Mouse (Mus musculus) kidney, adult 2 months (tissue): ENCODE measurements around the gene Fxyd2. TPM values are rescaled to one million over a fixed set of nuclear protein-coding genes. Genes with fewer than 3 reads are reported as not detected.
A peak's percentile ranks its signal among the peaks of the same experiment; 100 is the strongest.

Experiments
- DNase-seq: peaks from one replicate; pipeline ENCODE4 v3.0.0; 2021
- H3K27ac ChIP-seq: fragments of 200-500 bp; 2 replicates; pipeline ENCODE4 v1.5.1; 2012; ENCODE audit warnings: low read depth, low read length, control low read depth, inconsistent platforms; ENCODE audit not compliant: insufficient read depth
- H3K27me3 ChIP-seq: fragments of 200-500 bp; replicated peaks from 2 replicates; pipeline ENCODE4 v1.6.1; 2012; ENCODE audit warnings: mild to moderate bottlenecking, moderate library complexity, low read length, inconsistent platforms; ENCODE audit not compliant: control insufficient read depth, insufficient read depth
- H3K36me3 ChIP-seq: fragments of 200-500 bp; 2 replicates; pipeline ENCODE4 v1.6.1; 2012; ENCODE audit warnings: mild to moderate bottlenecking, moderate library complexity, low read length, inconsistent platforms; ENCODE audit not compliant: control insufficient read depth, insufficient read depth
- H3K4me1 ChIP-seq: fragments of 200-500 bp; 2 replicates; pipeline ENCODE4 v1.6.1; 2011; ENCODE audit warnings: low read length; ENCODE audit not compliant: control insufficient read depth, insufficient read depth
- H3K4me3 ChIP-seq: fragments of 200-500 bp; 2 replicates; pipeline ENCODE4 v1.5.1; 2011; ENCODE audit warnings: mild to moderate bottlenecking, low read depth, low read length, control low read depth; ENCODE audit not compliant: insufficient read depth
- CTCF ChIP-seq: fragments of 200-500 bp; conservative IDR thresholded peaks from 2 replicates; pipeline ENCODE4 v1.5.1; 2011; ENCODE audit warnings: low read depth, mild to moderate bottlenecking, control low read depth, low read length, moderate library complexity, mixed read lengths; ENCODE audit not compliant: insufficient read depth, insufficient read length
- POLR2A ChIP-seq: fragments of 200-500 bp; IDR thresholded peaks from one replicate; pipeline ENCODE4 v1.6.1; 2011; ENCODE audit warnings: low read depth, low read length, control low read depth
- WGBS: fragments of 180-500 bp; shearing (Covaris S2); methylation state at CpG from one replicate; pipeline ENCODE4 v1.1.7; 2018; 5-methylcytosine and 5-hydroxymethylcytosine counted together
- polyA plus RNA-seq: library from polyadenylated mRNA; depleted of rRNA; stranded (reverse); fragments of >200 nt; gene quantifications from 2 replicates; pipeline ENCODE4 v1.2.3, GENCODE M21; 2012

Fxyd2 gene
- polyA plus RNA-seq, 1 experiment = 8,923 TPM

DNA sequence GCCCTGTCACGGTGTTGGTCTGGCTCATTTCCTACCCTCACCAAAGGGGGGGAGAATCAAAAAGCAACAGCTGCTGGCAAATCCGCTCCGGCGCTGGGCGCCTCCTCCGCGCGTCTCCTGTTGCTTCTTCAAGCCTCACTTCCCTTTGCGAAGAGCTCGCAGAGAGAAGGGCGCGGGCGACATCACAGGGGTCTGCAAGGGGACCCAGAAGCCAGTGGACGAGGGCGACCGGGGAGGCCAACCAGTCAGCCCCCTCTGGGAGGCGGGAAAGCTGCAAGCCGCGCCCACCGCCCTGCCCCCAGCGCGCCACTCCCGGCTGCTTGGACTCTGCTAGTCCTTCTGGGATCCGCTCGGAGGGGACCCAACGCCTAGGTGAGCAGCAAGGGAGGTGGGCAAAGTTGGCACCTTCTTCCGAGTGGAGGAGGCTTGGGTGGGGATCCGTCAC lies 29.3 kb upstream of the Fxyd2 start, which contains the start of gene Fxyd6:
Gene Fxyd6 (plus strand): TSS at position 69 of the 445 bp plus-strand sequence.
- peak; percentile 52 for DNase-seq
- no peaks in the 10 kb centered on the region for H3K27me3 ChIP-seq
- H3K4me1 ChIP-seq = no peaks in the 10 kb centered on the region
- WGBS = 2% methylated on average over 28 of the region's 28 CpGs
- peak within 1 kb of the TSS; percentile 49 for H3K4me3 ChIP-seq
- no peaks in the 10 kb centered on the region for H3K36me3 ChIP-seq
- H3K27ac ChIP-seq = no peak within 1 kb of the TSS
- TF ChIP-seq CTCF (no peak), POLR2A (no peak)

- TF ChIP-seq POLR2A (no peak), CTCF (no peak)
- H3K36me3 ChIP-seq = no peaks in the 10 kb centered on the region
- H3K4me3 ChIP-seq = peak overlapping the region; percentile 49
- no peaks in the 10 kb centered on the region for H3K4me1 ChIP-seq
- WGBS = 15% methylated on average over 25 of the region's 25 CpGs
- H3K27ac ChIP-seq = no peak overlapping the region
- DNase-seq = no peak
- H3K27me3 ChIP-seq = no peaks in the 10 kb centered on the region
These were observed 28.7 kb upstream of the Fxyd2 start for GRCm38 (mm10) chr9:45370616-45371336.

GRCm38 (mm10) chr9:45371337-45371707 lies 28.1 kb upstream of the Fxyd2 start:
- Histone ChIP-seq H3K4me1 (no peaks in the 10 kb centered on the region), H3K36me3 (no peaks in the 10 kb centered on the region), H3K27ac (no peak overlapping the region), H3K4me3 (no peak overlapping the region), H3K27me3 (no peaks in the 10 kb centered on the region)
- no peak for DNase-seq
- 62% methylated on average over 2 of the region's 2 CpGs for WGBS
- TF ChIP-seq POLR2A (no peak), CTCF (no peak)

GRCm38 (mm10) chr9:45373896-45374295 lies 25.6 kb upstream of the Fxyd2 start:
- TF ChIP-seq POLR2A (no peak), CTCF (no peak)
- Histone ChIP-seq H3K27me3 (no peaks in the 10 kb centered on the region), H3K36me3 (no peaks in the 10 kb centered on the region), H3K27ac (no peak overlapping the region), H3K4me3 (no peak overlapping the region), H3K4me1 (no peaks in the 10 kb centered on the region)
- peak; percentile 28 for DNase-seq
- WGBS = 47% methylated on average over 3 of the region's 3 CpGs

DNA sequence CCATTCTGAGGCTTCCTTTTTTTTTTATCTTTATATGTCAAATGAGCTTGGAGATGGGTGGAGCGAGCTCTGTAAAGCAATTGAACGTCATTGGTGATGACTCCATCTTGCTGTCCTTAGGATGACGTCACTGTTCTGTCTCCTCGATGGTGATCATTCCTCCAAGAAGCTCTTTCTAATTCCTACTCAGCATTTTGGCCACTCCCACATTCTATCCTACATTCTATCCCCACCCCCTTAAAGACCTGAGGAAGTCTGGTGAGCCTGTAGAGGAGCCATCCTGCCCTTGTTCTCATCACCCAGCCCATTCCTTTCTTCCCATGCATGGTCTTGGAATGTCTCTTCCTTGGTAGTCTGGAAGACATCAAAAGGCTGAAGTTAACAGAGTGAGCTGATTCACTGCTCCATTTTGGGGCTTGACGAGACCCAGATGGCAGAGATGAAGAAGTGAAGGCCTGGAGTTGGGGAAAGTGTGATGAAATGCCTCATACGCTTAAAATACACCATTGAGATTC lies 24.4 kb upstream of the Fxyd2 start:
- no peak for DNase-seq
- Histone ChIP-seq H3K4me1 (no peaks in the 10 kb centered on the region), H3K36me3 (no peaks in the 10 kb centered on the region), H3K27ac (no peak overlapping the region), H3K27me3 (no peaks in the 10 kb centered on the region), H3K4me3 (no peak overlapping the region)
- TF ChIP-seq CTCF = no peak
- TF ChIP-seq POLR2A = no peak
- WGBS = 92% methylated on average over 6 of the region's 6 CpGs

- H3K4me1 ChIP-seq = no peaks in the 10 kb centered on the region
- no peak for DNase-seq
- WGBS = 50% methylated on average over 4 of the region's 4 CpGs
- no peaks in the 10 kb centered on the region for H3K36me3 ChIP-seq
- H3K27me3 ChIP-seq = no peaks in the 10 kb centered on the region
- no peak for TF ChIP-seq CTCF
- no peak for TF ChIP-seq POLR2A
- no peak overlapping the region for H3K4me3 ChIP-seq
- no peak overlapping the region for H3K27ac ChIP-seq
These were observed 23.0 kb upstream of the Fxyd2 start for GRCm38 (mm10) chr9:45376427-45376826.

GRCm38 (mm10) chr9:45376883-45377282 lies 22.6 kb upstream of the Fxyd2 start:
- no peak for DNase-seq
- TF ChIP-seq CTCF (no peak), POLR2A (no peak)
- no peak overlapping the region for H3K4me3 ChIP-seq
- H3K27ac ChIP-seq = no peak overlapping the region
- WGBS = 80% methylated on average over 2 of the region's 2 CpGs
- H3K36me3 ChIP-seq = no peaks in the 10 kb centered on the region
- H3K4me1 ChIP-seq = no peaks in the 10 kb centered on the region
- no peaks in the 10 kb centered on the region for H3K27me3 ChIP-seq
